Mouse (Mus musculus) neural tube, embryonic 11.5 days (tissue): Measurements from ENCODE around the gene Islr2. TPM values are rescaled to one million over a fixed set of nuclear protein-coding genes. Genes with fewer than 3 reads are reported as not detected.

ENCODE experiments used
- ATAC-seq: fragments of 200-750 bp; cut with Nextera tagmentation; 2 replicates; pipeline ENCODE4 v1.8.0; 2017; ENCODE audit warnings: moderate number of reproducible peaks, mild to moderate bottlenecking, moderate TSS enrichment, moderate library complexity; ENCODE audit not compliant: insufficient read depth, low FRiP score, low TSS enrichment
- DNase-seq: peaks from one replicate; pipeline ENCODE4 v3.0.0-alpha.2; 2015; ENCODE audit warnings: low spot score
- H3K27ac ChIP-seq: fragments of 300-500 bp; sonication (generic); 2 replicates; pipeline ENCODE4 v1.5.1; 2014; ENCODE audit warnings: low read depth, mild to moderate bottlenecking, low read length
- H3K27me3 ChIP-seq: fragments of 300-500 bp; sonication (generic); 2 replicates; pipeline ENCODE4 v1.6.1; 2014; ENCODE audit warnings: mild to moderate bottlenecking, low read length, mixed read lengths; ENCODE audit not compliant: control insufficient read depth, insufficient read depth
- H3K36me3 ChIP-seq: fragments of 300-500 bp; sonication (generic); 2 replicates; pipeline ENCODE4 v1.6.1; 2014; ENCODE audit warnings: mild to moderate bottlenecking, low read length, moderate library complexity, mixed read lengths; ENCODE audit not compliant: control insufficient read depth, insufficient read depth
- H3K4me1 ChIP-seq: fragments of 300-500 bp; sonication (generic); 2 replicates; pipeline ENCODE4 v1.6.1; 2014; ENCODE audit warnings: low read length, mixed read lengths; ENCODE audit not compliant: control insufficient read depth, insufficient read depth
- H3K4me2 ChIP-seq: fragments of 300-500 bp; sonication (generic); 2 replicates; pipeline ENCODE4 v1.6.1; 2014; ENCODE audit warnings: low read depth, mild to moderate bottlenecking, moderate library complexity
- H3K4me3 ChIP-seq: fragments of 300-500 bp; sonication (generic); 2 replicates; pipeline ENCODE4 v1.5.1; 2014; ENCODE audit warnings: low read depth, low read length
- H3K9ac ChIP-seq: fragments of 300-500 bp; sonication (generic); 2 replicates; pipeline ENCODE4 v1.6.1; 2014; ENCODE audit warnings: mild to moderate bottlenecking, low read length
- H3K9me3 ChIP-seq: fragments of 300-500 bp; sonication (generic); 2 replicates; pipeline ENCODE4 v1.6.1; 2016; ENCODE audit warnings: low read length; ENCODE audit not compliant: control insufficient read depth
- WGBS: fragments of 180-500 bp; shearing (Covaris S2); extraction: QIAGEN DNeasy Blood & Tissue Kit; methylation state at CpG from one replicate; pipeline ENCODE4 v1.1.7; 2014; 5-methylcytosine and 5-hydroxymethylcytosine counted together
- polyA plus RNA-seq: library from polyadenylated mRNA; unstranded; fragments of >200 nt; fragmentation: Nextera tagmentation; extraction: Ambion mirVana; gene quantifications from 2 replicates; pipeline ENCODE4 v1.2.1, GENCODE M21; 2014

Islr2 gene
- polyA plus RNA-seq, 1 experiment from 2014 or later, result 9.3 TPM

GRCm38 (mm10) chr9:58194222-58194621 is 9.9 kb downstream of the Islr2 start:
- ATAC-seq (no peak), DNase-seq (no peak)
- Histone ChIP-seq H3K4me3 (no peak overlapping the region), H3K4me1 (peaks cover 16% of the 10 kb centered on the region), H3K9ac (no peak overlapping the region), H3K27ac (no peak overlapping the region), H3K36me3 (no peaks in the 10 kb centered on the region), H3K9me3 (no peaks in the 10 kb centered on the region), H3K4me2 (no peak overlapping the region), H3K27me3 (peaks cover 47% of the 10 kb centered on the region)
- 63% methylated on average over 9 of the region's 9 CpGs for WGBS

GRCm38 (mm10) chr9:58184456-58184855 is 19.7 kb downstream of the Islr2 start:
- H3K36me3 ChIP-seq, result no peaks in the 10 kb centered on the region
- no peaks in the 10 kb centered on the region for H3K27me3 ChIP-seq
- no peaks in the 10 kb centered on the region for H3K9me3 ChIP-seq
- no peak overlapping the region for H3K4me3 ChIP-seq
- no peak overlapping the region for H3K27ac ChIP-seq
- no peak overlapping the region for H3K4me2 ChIP-seq
- WGBS, result 82% methylated on average over 6 of the region's 6 CpGs
- DNase-seq (no peak), ATAC-seq (no peak)
- H3K4me1 ChIP-seq, result no peaks in the 10 kb centered on the region
- no peak overlapping the region for H3K9ac ChIP-seq

- Histone ChIP-seq H3K36me3 (no peaks in the 10 kb centered on the region), H3K9ac (no peak overlapping the region), H3K9me3 (no peaks in the 10 kb centered on the region), H3K27me3 (no peaks in the 10 kb centered on the region), H3K27ac (no peak overlapping the region), H3K4me1 (peaks cover 7% of the 10 kb centered on the region), H3K4me3 (no peak overlapping the region), H3K4me2 (no peak overlapping the region)
- DNase-seq (no peak), ATAC-seq (no peak)
- WGBS, result 98% methylated on average over 2 of the region's 2 CpGs
Observed at GRCm38 (mm10) chr9:58179390-58179789, 24.7 kb downstream of the Islr2 start.

- H3K4me1 ChIP-seq, result peaks cover 7% of the 10 kb centered on the region
- H3K4me3 ChIP-seq, result no peak overlapping the region
- no peak overlapping the region for H3K9ac ChIP-seq
- no peaks in the 10 kb centered on the region for H3K9me3 ChIP-seq
- DNase-seq (no peak), ATAC-seq (no peak)
- no peaks in the 10 kb centered on the region for H3K27me3 ChIP-seq
- no peak overlapping the region for H3K4me2 ChIP-seq
- H3K27ac ChIP-seq, result no peak overlapping the region
- no peaks in the 10 kb centered on the region for H3K36me3 ChIP-seq
- 67% methylated on average over 4 of the region's 4 CpGs for WGBS
Observed at GRCm38 (mm10) chr9:58177165-58177564, 27.0 kb downstream of the Islr2 start.

- Histone ChIP-seq H3K36me3 (no peaks in the 10 kb centered on the region), H3K9me3 (no peaks in the 10 kb centered on the region), H3K9ac (no peak overlapping the region), H3K4me2 (no peak overlapping the region), H3K4me1 (peaks cover 7% of the 10 kb centered on the region), H3K4me3 (no peak overlapping the region), H3K27ac (no peak overlapping the region), H3K27me3 (no peaks in the 10 kb centered on the region)
- 47% methylated on average over 5 of the region's 5 CpGs for WGBS
- no peak for DNase-seq
- ATAC-seq, result no peak
Observed at GRCm38 (mm10) chr9:58175745-58176487, 28.2 kb downstream of the Islr2 start.

- H3K9ac ChIP-seq, result no peak overlapping the region
- no peaks in the 10 kb centered on the region for H3K36me3 ChIP-seq
- H3K27me3 ChIP-seq, result no peaks in the 10 kb centered on the region
- H3K27ac ChIP-seq, result 0 out of 2 replicates have a peak overlapping the region, but pooled peaks have one; percentile 10
- H3K4me3 ChIP-seq, result no peak overlapping the region
- peaks cover 7% of the 10 kb centered on the region for H3K4me1 ChIP-seq
- DNase-seq (no peak), ATAC-seq (no peak)
- H3K9me3 ChIP-seq, result no peaks in the 10 kb centered on the region
- H3K4me2 ChIP-seq, result no peak overlapping the region
- WGBS, result 23% methylated on average over 5 of the region's 5 CpGs
Observed at GRCm38 (mm10) chr9:58174818-58175251, 29.3 kb downstream of the Islr2 start.

- H3K27ac ChIP-seq, result no peak overlapping the region
- WGBS, result 68% methylated on average over 2 of the region's 2 CpGs
- H3K9me3 ChIP-seq, result no peaks in the 10 kb centered on the region
- peaks cover 7% of the 10 kb centered on the region for H3K4me1 ChIP-seq
- no peak overlapping the region for H3K9ac ChIP-seq
- H3K36me3 ChIP-seq, result no peaks in the 10 kb centered on the region
- no peaks in the 10 kb centered on the region for H3K27me3 ChIP-seq
- DNase-seq (no peak), ATAC-seq (no peak)
- H3K4me2 ChIP-seq, result no peak overlapping the region
- no peak overlapping the region for H3K4me3 ChIP-seq
Observed at GRCm38 (mm10) chr9:58172863-58173262, 31.3 kb downstream of the Islr2 start.

- no peaks in the 10 kb centered on the region for H3K27me3 ChIP-seq
- DNase-seq, result no peak
- H3K36me3 ChIP-seq, result no peaks in the 10 kb centered on the region
- no peak overlapping the region for H3K4me3 ChIP-seq
- WGBS, result 84% methylated on average over 6 of the region's 6 CpGs
- no peaks in the 10 kb centered on the region for H3K9me3 ChIP-seq
- no peak overlapping the region for H3K27ac ChIP-seq
- no peak overlapping the region for H3K9ac ChIP-seq
- no peak for ATAC-seq
- no peak overlapping the region for H3K4me2 ChIP-seq
- H3K4me1 ChIP-seq, result no peaks in the 10 kb centered on the region
Observed at GRCm38 (mm10) chr9:58169426-58169825, 34.7 kb downstream of the Islr2 start.

GRCm38 (mm10) chr9:58168880-58169279 is 35.2 kb downstream of the Islr2 start:
- ATAC-seq (no peak), DNase-seq (no peak)
- H3K27ac ChIP-seq, result no peak overlapping the region
- H3K4me3 ChIP-seq, result no peak overlapping the region
- H3K27me3 ChIP-seq, result no peaks in the 10 kb centered on the region
- H3K9me3 ChIP-seq, result no peaks in the 10 kb centered on the region
- H3K4me1 ChIP-seq, result no peaks in the 10 kb centered on the region
- WGBS, result 76% methylated on average over 3 of the region's 3 CpGs
- H3K4me2 ChIP-seq, result no peak overlapping the region
- H3K9ac ChIP-seq, result no peak overlapping the region
- H3K36me3 ChIP-seq, result no peaks in the 10 kb centered on the region
